Mouse (Mus musculus) neural tube, embryonic 10.5 days (tissue): Measurements from ENCODE around the gene Srp72.
"Not testable (repeated sequence)": the region's sequence is repeated elsewhere in the genome, so short reads cannot be mapped to it uniquely, and the experiment has no call there.

ENCODE experiments used
- DNase-seq: peaks from one replicate; pipeline ENCODE4 v3.0.0-alpha.2; 2017; ENCODE audit warnings: low spot score; ENCODE audit errors: extremely low spot score

The Srp72 gene

DNA sequence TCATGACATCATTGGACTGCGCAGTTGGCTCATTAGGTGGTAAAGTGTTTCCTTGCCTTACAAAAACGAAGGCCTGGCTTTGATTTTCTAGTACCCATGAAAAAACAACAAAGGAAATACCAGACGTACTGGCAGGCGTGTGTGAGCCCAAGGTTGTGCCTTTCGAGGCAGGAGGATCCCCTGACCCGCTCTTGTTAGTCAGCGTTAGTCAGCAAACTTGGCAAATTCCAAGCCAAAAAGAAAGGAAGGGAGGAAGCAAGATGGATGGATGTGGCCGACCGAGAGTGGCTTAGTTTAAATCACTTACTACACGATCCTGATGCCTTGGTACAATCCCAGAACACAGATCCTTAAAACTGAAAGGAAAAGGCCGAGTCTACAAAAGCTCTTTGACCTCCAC lies 11.9 kb upstream of the Srp72 start:
- DNase-seq, result no peak

DNA sequence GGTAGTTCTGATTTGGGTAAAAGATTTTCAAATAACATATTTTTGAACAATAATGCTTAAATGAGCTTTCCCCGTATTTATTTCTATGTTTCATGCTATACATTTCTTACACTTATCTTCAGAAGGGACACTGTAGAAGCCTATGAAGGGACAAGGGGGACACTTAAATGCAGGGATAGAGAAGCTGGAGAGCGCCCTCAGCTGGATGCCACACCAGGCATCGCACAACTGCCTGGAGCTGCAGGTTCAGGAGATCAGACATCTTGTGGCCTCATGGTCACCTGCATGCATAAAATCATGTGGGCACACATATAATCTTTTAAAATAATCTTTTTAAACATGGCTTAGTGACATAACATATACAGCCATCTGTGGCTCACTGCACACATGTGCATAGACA lies 9.8 kb upstream of the Srp72 start:
- DNase-seq, result no peak

DNA sequence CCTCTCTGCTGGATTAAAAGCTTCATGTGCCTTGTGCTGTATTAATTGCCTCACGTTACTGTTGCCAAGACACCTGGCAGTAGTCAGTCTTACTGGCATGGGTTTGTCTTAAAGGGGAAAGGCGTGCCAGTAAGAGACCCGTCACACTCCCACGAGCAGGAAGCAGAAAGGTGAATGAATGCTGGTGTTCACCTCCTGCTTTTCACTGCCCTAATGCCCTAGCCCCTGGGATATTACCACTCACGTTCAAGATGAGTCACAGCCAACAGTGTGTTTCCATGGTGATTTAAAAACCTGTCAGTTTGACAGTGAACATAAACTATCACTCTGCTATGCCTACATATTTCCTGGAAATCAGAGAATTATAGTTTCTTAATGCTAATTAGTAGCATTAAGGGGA lies 5.2 kb upstream of the Srp72 start:
- no peak for DNase-seq

DNA sequence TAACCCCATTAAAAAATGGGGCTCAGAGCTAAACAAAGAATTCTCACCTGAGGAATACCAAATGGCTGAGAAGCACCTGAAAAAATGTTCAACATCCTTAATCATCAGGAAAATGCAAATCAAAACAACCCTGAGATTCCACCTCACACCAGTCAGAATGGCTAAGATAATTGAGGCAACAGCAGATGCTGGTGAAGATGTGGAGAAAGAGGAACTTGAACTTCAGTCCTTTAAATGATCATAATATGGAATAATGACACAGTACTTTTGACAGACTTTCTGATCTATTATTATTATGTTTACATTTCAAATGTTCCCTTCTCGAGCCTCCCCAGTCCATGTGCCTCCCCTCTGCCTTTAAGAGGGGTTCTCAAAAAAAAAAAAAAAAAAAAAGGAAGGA lies 3.4 kb upstream of the Srp72 start:
- not testable (repeated sequence) for DNase-seq

DNA sequence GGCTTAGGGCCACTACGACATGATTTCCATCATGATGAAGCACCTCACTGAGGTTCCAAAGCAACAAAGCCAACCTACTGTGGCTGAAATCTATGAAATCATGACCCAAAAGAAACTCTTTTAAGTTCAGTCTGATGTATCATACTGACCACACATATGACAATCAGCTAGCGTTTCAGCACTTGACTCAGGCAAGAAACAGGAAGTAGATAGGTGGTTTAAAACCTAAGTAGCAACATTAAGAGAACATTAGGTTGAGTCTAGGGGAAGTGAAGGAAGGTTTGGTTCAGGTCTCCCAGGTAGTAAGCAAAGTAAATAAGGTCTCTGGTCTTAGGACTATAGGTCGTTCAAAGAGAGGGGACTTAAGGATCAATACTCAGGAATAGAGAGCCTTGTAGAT lies 995 bp upstream of the Srp72 start:
- no peak for DNase-seq

DNA sequence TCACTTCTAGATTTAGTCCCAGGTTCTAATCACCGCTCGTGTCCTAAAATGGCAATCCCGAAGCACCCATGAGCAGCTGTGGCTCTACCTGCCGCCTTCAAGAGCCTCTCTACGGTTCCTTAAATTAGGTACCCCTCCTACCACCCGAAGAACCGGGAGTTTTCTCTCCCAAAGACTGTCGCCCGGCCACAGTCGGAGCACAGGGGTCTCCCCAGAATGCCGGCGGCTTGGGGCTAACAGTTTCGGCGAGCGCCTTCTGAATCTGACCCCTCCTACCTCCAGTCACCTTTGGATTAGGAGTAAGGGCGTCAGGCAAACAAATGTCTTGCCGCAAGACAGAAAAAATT lies 303 bp upstream of the Srp72 start:
- DNase-seq, result no peak

DNA sequence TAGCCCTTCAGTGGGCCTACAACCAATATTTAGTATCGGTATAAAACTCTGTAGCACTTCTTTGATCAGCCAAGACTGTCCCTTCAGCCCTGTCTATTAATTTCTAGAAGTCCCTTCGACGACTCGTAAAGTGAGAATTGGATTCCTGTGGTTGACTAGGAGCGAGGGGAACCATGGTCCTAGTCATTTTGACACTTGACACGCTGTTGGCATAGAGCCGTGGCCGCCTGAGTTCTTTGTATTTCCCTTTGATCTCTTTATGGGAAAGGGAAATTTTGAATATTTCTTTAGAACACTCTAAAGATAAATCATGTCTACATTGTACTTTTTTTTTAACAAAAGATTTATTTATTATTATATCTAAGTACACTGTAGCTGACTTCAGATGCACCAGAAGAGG lies 1.3 kb downstream of the Srp72 start:
- no peak for DNase-seq

DNA sequence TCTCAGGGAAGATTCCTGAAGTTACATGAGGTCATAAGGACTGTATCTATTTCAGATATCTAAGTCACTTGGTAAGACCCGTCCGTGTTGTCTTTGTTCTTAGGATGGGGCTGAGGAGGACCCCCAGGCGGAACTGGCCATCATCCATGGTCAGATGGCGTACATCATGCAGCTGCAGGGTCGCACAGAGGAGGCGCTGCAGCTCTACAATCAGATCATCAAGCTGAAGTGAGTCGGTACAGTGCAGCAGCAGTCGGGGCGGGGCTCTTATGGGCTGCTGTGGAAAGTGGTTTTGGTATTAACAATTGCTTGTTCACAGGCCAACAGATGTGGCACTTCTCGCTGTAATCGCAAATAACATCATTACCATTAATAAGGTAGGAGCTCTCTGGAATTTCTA lies 9.5 kb downstream of the Srp72 start:
- DNase-seq, result no peak

DNA sequence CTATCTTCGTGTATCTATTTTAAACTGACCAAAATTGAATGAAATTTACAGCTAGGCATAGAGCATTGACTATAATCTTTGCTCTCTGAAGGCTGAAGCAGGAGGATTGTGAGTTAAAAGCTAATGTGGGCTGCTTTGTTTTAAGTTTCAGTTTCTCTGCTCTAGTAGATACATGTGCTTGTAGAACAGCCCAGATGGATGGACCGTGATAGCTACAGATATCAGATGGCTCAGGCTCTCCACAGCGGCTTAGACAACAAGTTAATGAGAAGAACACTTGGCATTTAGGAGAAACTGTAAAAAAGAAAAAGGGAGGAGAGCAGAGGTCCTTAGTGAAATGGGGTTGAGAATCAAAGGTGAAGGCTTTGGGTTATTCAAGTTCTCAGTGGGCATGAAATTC lies 16.3 kb downstream of the Srp72 start:
- DNase-seq, result no peak

DNA sequence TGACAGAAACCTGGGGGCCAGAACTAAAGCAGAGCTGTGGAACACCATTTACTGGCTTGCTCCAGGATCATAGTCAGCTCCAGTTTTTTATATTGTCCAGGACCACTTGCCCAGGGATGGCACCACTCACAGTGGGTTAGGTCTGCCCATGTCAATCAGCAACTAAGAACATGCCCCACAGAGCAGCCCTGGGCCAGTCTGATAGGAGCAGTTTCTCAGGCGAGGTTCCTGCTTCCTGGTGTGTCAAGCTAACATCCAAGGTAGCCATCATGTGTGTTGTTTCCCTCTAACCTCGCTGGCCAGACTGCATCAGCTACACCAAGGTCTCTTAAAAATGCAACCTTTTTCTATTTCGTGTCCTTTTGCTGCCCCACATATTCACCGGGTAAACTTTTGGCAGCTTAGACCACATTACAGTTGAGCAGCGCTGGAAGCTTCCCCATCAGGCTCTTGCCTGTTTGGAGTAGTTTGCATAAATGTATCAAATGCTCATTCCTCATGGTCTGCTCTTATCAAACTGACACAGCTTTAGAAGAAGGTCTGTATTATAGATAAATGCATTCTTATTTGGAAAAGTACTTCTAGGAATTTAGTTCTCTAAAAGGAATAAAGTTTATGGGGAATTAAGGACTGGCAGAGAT lies 18.8 kb downstream of the Srp72 start:
- no peak for DNase-seq

DNA sequence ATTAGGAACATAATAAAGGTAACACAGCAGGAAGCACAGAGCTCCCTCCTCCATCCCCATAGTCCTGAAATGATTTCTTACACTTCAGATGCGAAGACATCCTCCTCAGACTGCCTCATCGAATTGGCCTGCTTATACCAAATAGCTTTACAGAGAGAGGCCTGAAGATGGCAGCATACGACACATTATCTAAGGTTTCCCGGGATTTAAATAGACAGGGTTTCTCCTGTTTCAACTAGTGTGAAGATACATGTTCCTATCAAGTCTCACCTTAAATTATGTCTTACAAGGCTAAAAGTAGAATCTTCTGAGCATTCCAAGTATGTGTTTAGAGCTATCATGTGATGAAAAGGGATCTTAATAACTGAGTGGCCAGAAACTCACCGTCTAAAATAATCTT lies 23.9 kb downstream of the Srp72 start:
- no peak for DNase-seq

DNA sequence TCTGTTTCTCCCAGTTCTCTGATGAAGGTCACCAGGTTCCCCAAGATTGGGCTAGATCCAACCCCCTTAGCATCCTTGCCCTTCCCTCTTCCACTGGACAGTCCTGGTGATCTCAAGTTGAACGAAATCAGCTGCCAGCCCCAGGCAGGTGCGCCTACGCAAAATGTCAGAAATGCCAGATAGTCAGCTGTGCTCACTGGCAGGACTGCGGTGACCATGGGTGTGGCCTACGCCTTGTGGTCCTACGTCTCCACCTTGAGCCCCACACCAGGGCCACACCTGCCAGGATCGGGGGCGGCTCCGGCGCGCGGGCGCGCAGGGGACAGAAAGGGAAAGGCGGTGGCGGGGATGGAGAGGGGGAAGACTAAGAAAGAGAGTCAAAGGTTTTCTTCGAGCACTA lies 26.7 kb downstream of the Srp72 start:
- no peak for DNase-seq

DNA sequence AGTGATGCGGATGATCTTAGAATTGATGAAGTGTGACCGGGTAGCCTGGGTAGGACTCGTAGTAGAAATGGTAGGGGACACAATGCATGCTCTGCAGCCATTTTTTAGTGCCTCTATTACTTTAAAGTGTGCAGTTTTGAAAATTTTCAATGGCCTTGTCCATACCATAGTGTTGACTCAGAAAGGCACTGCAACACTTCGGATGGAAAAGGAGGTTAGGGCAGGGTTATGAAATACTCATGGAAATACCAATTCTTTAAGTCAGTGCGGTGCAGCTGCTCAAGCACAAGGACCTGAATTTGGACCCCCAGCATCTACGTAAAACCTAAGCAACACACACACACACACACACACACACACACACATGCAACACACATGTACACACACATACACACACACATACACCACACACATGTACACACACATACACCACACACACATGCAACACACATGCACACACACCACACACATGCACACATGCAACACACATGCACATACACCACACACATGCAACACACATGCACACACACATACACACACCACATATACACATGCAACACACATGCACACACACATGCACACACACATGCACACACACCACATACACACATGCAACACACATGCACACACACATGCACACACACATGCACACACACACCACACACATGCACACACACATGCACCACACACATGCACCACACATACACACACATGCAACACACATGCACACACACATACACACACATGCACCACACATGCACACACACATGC lies 29.8 kb downstream of the Srp72 start, which contains the start of gene Arl9:
TSS of gene Arl9 (plus strand) at position 5 of the 771 bp plus-strand sequence.
- DNase-seq, result no peak

DNA sequence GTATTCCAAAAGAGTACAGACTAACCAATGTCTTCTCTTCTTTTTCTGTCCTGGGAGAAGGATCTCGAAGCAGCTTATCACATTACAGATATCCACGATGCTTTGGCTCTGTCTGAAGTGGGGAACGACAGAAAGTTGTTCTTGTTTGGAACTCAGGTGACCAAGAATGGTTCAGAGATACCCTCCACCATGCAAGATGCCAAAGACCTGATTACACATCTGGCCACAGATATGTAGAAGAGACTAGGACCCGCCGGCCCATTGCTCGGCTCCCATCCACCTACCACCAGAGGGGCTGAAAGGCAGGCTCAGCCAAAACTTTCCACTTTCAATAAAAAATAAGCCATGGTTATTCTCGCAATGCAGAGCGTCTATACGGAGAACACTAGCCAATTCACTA lies 35.9 kb downstream of the Srp72 start:
- DNase-seq, result no peak

DNA sequence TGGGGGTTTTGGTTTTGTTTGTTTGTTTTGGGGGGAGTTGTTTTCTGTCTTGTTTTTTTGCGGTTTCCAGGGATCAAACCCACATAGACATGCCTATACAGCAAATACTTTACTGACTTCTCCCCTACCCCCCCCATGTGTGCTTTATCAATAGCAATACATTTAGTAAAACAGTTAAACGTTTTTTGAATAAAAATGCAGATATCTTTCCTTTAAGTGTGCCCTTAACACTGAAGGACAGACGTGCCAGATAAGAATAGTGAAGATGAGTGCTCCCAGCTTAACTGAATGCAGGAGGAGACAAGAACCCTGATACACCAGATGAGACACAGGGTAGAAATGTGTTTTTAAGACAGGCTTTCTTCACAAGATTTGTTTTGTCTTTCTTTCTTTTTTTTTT lies 36.6 kb downstream of the Srp72 start:
- no peak for DNase-seq

DNA sequence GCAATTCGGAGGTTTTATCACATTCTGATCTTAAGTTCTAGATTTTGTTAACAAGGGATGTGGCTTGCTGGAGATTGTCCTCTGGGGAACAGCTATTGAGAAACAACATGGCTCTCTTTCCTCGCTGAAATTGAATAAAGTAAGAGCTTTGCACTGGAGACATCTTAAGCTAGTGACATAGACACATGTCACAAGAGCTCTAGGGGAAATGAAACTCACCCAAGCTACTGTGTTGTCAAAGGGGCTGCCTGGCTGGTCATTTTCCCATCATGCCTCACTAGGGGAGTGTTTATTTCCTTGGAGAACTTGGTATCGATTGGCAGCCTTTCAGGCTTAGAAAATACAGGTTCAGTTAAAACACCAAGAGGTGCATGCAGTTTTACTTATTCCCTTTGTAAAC lies 38.7 kb downstream of the Srp72 start:
- no peak for DNase-seq

DNA sequence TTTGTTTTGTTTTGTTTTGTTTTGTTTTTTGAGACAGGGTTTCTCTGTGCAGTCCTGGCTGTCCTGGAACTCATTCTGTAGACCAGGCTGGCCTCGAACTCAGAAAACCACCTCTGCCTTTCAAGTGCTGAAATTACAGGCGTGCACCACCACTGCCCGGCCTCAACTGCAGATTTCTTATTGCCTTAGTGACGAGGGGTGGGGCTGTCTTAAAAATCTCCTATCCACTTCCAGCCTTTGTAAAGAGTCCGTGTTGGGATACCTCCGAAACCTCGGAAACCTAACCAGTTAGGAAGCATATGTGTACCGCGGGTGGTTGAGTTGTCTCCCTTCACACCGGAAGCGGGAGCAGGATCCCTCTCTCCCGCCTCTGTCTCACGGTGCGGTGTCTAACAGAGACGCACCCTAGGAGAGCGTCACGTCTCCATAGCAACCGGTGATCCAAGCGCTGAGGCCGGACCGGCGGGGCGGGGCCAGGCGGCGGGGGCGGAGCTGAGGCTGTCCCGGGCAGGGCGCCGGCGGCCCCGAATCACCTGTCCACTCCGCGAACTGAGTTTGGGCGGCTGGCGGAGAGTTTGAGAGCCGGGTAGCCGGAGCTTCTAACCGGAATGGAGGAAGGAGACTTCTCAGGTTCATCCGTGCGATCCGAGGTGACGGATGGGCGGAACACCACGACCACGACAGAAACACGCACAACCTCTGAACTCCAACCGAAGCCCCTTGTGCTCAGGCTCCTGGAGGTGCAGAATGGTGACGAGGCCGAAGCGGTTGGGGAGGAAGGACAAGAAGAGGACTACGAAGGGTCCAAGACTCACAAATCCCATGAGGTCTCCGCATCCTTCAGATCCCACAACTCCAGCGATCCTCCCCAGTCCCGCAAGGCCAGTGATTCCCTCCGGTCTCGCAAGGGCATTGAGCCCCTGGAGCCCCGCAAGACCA lies 41.3 kb downstream of the Srp72 start, which contains the start of gene Thegl:
TSS of gene Thegl (plus strand) at position 480 of the 939 bp plus-strand sequence.
- DNase-seq, result peak; percentile 85

DNA sequence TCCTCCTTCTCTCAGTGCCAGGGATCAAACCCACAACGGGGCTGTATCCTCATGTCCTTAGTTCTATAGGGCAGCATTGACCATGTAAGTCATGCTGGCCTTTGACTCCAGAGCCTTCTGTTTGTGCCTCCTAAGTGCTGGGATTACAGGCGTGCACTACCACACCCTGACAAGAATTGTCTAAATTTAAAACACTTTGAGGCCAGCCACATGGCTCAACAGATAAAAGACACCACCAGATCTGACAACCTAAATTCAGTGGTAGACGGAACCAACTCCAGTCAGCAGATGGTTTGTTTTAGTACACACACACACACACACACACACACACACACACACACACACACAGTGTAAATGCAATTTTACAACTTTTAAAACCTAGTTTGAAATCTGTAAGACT lies 53.6 kb downstream of the Srp72 start:
- DNase-seq, result no peak

DNA sequence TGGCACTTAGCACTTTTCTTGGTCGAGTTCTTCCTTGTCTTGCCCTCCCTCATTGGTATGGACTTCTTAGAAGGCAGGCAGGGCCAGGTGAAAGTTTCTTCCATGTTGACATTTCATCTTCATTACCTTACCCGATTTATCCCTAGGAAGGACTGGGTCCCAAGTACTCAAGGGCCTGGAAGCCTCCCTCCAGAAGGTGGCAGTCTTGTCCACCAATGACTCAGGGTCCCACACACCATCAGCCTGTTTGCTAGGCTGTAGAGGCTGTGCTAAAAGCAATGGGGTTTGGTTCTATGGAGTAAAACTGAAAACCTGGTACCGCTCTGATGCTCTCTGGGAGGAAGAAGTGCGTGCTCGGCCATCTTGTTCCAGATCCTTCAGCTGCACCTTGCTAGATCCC lies 55.3 kb downstream of the Srp72 start:
- no peak for DNase-seq

DNA sequence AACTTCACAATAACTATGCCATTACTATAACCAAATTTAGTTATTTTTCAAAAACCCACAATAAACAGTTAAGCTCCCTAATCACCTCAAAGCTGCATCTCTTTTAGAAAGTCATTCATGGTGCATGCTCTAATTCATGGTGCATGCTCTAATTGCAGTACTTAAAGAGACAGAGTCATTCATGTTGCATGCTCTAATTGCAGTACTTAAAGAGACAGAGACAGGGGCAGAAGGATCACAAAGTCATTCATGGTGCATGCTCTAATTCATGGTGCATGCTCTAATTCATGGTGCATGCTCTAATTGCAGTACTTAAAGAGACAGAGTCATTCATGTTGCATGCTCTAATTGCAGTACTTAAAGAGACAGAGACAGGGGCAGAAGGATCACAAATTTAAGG lies 60.6 kb downstream of the Srp72 start:
- not testable (repeated sequence) for DNase-seq

DNA sequence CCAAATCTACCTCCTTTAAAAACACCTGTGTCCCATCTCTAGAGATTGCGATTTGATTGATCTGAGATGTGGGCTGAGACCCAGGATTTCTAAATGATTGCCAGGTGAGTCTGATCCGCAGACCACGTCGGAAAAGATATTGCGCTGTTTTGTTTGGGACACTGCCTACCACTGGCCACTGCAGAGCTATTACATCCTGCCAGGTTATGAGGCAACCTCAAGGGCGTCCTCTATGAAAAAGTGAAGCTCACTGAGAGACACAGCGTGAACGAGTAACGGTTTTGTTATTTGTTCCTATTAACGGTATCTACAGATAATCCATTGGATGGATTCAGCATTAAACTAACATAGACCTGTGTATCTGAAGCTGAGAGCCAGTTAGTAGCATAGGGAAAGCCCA lies 64.0 kb downstream of the Srp72 start:
- no peak for DNase-seq

DNA sequence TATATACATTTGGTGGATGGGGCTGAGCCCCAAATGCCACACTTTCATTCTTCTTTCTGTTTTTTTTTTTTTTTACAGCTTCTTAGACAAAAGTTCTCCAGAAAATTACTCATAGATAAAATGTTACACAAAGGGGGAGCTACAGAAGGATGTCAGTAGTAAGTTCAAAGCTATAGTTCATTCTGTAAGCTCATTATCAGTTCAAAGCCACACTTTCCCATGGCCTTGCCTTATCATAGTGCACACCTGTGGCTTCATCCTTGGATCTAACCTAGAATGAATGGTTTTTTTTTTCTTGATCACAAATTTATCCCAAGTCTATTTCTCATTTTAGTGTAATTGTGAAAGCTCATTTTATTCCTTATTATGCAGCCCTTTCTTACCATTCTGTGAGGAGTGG lies 64.9 kb downstream of the Srp72 start:
- no peak for DNase-seq
